Mouse (Mus musculus) heart, adult 2 months (tissue): Measurements from ENCODE around the gene Camta1. TPM values are rescaled to one million over a fixed set of nuclear protein-coding genes. Genes with fewer than 3 reads are reported as not detected.
"Not testable (repeated sequence)": the region's sequence is repeated elsewhere in the genome, so short reads cannot be mapped to it uniquely, and the experiment has no call there.

ENCODE experiments used
- DNase-seq, 2 experiments: peaks; one replicate each; pipeline ENCODE4 v3.0.0; 2021
- H3K27ac ChIP-seq: fragments of 200-600 bp; 2 replicates; pipeline ENCODE4 v1.8.1; 2022
- H3K27me3 ChIP-seq: fragments of 200-500 bp; 2 replicates; pipeline ENCODE4 v1.6.1; 2012; ENCODE audit warnings: mild to moderate bottlenecking, low read length, inconsistent platforms, mixed read lengths; ENCODE audit not compliant: control insufficient read depth, insufficient read depth
- H3K36me3 ChIP-seq: fragments of 200-500 bp; 2 replicates; pipeline ENCODE4 v1.6.1; 2012; ENCODE audit warnings: low read length, inconsistent platforms; ENCODE audit not compliant: control insufficient read depth, insufficient read depth
- H3K4me1 ChIP-seq: fragments of 200-500 bp; 2 replicates; pipeline ENCODE4 v1.6.1; 2011; ENCODE audit warnings: low read length; ENCODE audit not compliant: control insufficient read depth, insufficient read depth
- H3K4me3 ChIP-seq: fragments of 200-600 bp; 2 replicates; pipeline ENCODE4 v1.8.1; 2022
- H3K79me2 ChIP-seq: fragments of 200-500 bp; replicated peaks from 2 replicates; pipeline ENCODE4 v1.6.1; 2012; ENCODE audit warnings: mild to moderate bottlenecking, inconsistent platforms, low read length, moderate library complexity, mixed read lengths; ENCODE audit not compliant: control insufficient read depth, insufficient read depth
- H3K9ac ChIP-seq: fragments of 200-500 bp; 2 replicates; pipeline ENCODE4 v1.6.1; 2012; ENCODE audit warnings: low read depth, mild to moderate bottlenecking, control low read depth, inconsistent platforms, low read length, mixed read lengths
- CTCF ChIP-seq: fragments of 200-600 bp; IDR thresholded peaks from 2 replicates; pipeline ENCODE4 v1.8.1; 2022; ENCODE audit warnings: antibody characterized with exemption, mild to moderate bottlenecking, moderate library complexity
- EP300 ChIP-seq: fragments of 200-500 bp; IDR thresholded peaks from 2 replicates; pipeline ENCODE4 v1.6.1; 2011; ENCODE audit warnings: low read depth, low read length, control low read depth; ENCODE audit not compliant: insufficient read depth
- POLR2A ChIP-seq: fragments of 200-500 bp; IDR thresholded peaks from 2 replicates; pipeline ENCODE4 v1.6.1; 2011; ENCODE audit warnings: mild to moderate bottlenecking, low read depth, low read length, control low read depth; ENCODE audit not compliant: insufficient read depth
- WGBS: fragments of 180-500 bp; shearing (Covaris S2); methylation state at CpG from one replicate; pipeline ENCODE4 v1.1.7; 2018; 5-methylcytosine and 5-hydroxymethylcytosine counted together
- intact Hi-C: fragments of 180-260 bp; cut with DNase I; formaldehyde crosslinking; loops from one replicate; pipeline ENCODE4 v1.15.1; 2025
- polyA plus RNA-seq: library from polyadenylated mRNA; depleted of rRNA; stranded (reverse); fragments of >200 nt; gene quantifications from 2 replicates; pipeline ENCODE4 v1.2.3, GENCODE M21; 2012
- total RNA-seq, 2 experiments: library from RNA; stranded (reverse); gene quantifications; 2 replicates each; pipeline ENCODE4 v1.2.3; 2021

Camta1 gene
- total and polyA plus RNA-seq, 3 experiments: 39.4 to 234 (median 208) TPM

DNA sequence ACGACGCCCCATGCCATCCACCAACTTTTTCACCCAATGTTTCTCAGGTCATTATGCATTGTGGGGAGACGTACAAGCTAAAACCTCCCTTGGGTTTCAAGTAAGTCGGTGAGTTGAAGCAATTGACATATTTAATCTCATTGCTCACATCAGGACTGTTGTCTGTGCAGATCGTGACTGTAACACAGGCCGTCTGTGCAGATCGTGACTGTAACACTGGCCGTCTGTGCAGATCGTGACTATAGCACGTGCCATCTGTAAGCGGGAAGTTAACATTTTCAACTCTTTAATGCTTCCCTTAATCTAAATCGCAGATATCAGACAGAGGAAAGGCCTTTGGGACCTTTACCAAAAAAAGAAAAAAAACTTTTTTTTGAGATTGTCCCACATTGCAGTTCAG lies 947.9 kb downstream of the Camta1 start:
- no peak for DNase-seq
- H3K27ac ChIP-seq: peak overlapping the region; percentile 95
- peaks cover 11% of the 10 kb centered on the region for H3K4me1 ChIP-seq
- intact Hi-C loops: no loop called here
- H3K27me3 ChIP-seq: no peaks in the 10 kb centered on the region
- H3K9ac ChIP-seq: peak overlapping the region; percentile 82
- no peaks in the 10 kb centered on the region for H3K79me2 ChIP-seq
- no peak for TF ChIP-seq CTCF
- TF ChIP-seq EP300: no peak
- TF ChIP-seq POLR2A: no peak
- H3K4me3 ChIP-seq: peak overlapping the region; percentile 57
- WGBS: 12% methylated on average over 12 of the region's 12 CpGs
- no peaks in the 10 kb centered on the region for H3K36me3 ChIP-seq

DNA sequence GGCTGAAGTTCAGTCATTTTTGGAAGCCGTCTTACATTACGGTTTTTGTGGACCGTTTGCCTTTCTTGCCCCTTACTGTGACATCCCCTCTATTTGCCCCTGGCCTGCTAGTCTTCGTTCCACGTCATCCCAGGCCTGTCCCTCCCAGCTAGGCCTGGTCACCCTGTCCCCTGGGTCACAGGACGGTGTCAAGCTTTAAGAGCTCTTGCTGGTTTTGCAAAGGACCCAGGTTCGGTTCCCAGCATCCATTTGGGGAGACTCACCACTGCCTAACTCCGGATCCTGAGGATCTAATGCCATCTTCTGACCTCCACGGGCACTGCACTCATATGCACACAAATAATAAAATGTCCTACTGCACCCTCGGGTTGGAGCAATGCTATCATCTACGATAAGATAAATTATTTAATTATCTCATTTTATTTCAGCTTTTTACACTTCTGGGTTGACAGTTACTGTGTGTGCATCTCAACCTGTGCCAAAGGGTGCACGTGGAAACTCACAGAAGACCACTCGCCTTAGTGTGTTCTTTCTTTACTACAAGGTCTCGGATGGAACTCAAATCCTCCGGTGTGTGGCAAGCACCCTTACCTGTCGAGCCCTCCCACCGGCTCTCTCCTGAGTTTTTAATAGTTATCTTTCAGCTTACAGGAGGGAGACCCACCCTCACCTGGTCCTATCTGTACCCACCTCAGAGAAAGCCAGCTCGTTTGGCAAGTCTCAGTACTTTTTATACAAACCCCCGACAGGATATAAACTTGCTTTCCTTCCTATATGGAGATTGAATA lies 951.3 kb downstream of the Camta1 start:
- Histone ChIP-seq H3K27me3 (no peaks in the 10 kb centered on the region), H3K79me2 (no peaks in the 10 kb centered on the region), H3K4me1 (peaks cover 11% of the 10 kb centered on the region), H3K27ac (peak overlapping the region; percentile 60), H3K4me3 (peak overlapping the region; percentile 27), H3K36me3 (no peaks in the 10 kb centered on the region), H3K9ac (peak overlapping the region; percentile 39)
- 83% methylated on average over 19 of the region's 19 CpGs for WGBS
- no peak for TF ChIP-seq CTCF
- TF ChIP-seq EP300: no peak
- TF ChIP-seq POLR2A: no peak
- DNase-seq: no peak
- intact Hi-C loops: no loop called here

DNA sequence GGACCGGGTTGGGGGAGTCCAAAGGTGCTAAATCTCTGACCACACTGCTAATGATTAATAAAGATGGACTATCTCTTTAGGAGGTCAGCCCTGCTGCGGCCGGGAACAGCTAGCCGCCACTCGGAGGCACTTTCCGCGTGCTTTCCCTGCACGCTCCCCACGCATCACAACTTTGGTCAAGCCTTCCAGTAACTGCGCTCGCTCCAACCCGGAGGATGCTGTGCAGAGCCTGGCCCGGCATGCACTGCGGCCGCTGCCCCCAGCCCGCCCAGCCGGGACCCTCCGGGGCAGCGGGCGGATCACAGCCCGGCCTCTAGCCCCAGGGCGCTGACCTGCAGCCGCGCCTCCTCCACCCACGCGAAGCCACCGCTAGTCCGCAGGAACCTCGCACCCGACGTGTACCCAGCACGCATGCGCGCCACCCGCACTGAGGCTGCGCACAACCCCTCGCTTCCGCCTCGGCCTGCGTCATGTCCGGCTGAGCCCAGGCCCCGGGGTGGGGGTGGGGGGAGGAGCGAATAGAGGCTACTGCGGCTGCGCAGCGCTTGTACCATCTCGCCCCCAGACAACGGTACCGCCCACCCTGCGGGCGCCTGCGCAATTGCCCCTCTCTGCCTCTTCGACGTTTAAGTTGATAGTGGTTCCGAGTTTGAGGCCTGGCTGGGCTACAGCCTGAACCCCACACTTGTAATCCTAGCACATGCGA lies 952.1 kb downstream of the Camta1 start:
- TF ChIP-seq EP300: no peak
- peak; percentile 83 for TF ChIP-seq POLR2A
- peak; percentile 55 for TF ChIP-seq CTCF
- Histone ChIP-seq H3K4me1 (peaks cover 6% of the 10 kb centered on the region), H3K27ac (peak overlapping the region; percentile 85), H3K4me3 (peak overlapping the region; percentile 100), H3K36me3 (no peaks in the 10 kb centered on the region), H3K9ac (peak overlapping the region; percentile 78), H3K79me2 (no peaks in the 10 kb centered on the region), H3K27me3 (no peaks in the 10 kb centered on the region)
- DNase-seq: peak; percentile 99 to 100
- intact Hi-C loops: no loop called here
- WGBS: under 1% methylated on average over 56 of the region's 56 CpGs

DNA sequence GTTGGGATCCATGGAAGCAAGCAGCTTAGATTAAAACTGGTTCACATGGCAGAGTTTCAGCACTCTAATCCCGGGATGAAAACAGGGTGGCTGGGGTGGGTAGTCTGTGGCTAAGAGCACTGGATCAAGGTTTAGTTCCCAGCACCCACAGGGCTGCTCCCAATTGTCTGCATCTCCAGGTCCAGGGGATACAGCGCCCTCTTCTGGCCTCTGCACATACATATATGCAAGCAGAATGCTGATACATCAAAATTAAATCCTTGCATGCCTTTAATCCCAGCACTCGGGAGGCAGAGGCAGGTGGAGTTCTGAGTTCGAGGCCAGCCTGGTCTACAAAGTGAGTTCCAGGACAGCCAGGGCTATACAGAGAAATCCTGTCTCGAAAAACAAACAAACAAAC lies 953.2 kb downstream of the Camta1 start:
- intact Hi-C loops, H3K4me3 ChIP-seq, H3K9ac ChIP-seq, H3K4me1 ChIP-seq, H3K27me3 ChIP-seq, H3K36me3 ChIP-seq, DNase-seq, H3K27ac ChIP-seq, H3K79me2 ChIP-seq: not testable (repeated sequence)
- peak; percentile 39 for TF ChIP-seq CTCF
- WGBS: 74% methylated on average over 5 of the region's 5 CpGs

DNA sequence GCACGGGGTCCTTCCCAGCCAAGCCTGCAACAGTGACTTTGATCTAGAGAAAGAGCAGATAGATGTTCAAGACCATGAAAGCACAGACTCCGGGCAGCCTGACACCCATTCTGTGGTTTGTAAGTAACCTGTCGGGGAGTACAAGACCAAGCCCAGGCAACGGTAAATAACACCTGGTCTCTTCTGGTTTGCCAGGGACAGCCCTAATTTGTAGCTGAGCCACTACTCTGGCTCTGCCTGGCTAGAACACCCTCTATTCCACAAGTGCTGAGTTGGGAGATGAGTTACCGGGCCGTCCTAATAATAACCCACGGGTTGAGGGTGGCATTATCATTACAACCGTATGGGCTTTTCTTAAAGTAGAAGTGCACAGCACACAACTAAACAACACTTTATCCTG lies 954.6 kb downstream of the Camta1 start:
- Histone ChIP-seq H3K27ac (no peak overlapping the region), H3K4me1 (peaks cover 7% of the 10 kb centered on the region), H3K9ac (no peak overlapping the region), H3K27me3 (no peaks in the 10 kb centered on the region), H3K79me2 (no peaks in the 10 kb centered on the region), H3K36me3 (no peaks in the 10 kb centered on the region), H3K4me3 (no peak overlapping the region)
- DNase-seq: no peak
- 79% methylated on average over 8 of the region's 8 CpGs for WGBS
- intact Hi-C loops: no loop called here
- TF ChIP-seq EP300 (no peak), POLR2A (no peak), CTCF (no peak)

DNA sequence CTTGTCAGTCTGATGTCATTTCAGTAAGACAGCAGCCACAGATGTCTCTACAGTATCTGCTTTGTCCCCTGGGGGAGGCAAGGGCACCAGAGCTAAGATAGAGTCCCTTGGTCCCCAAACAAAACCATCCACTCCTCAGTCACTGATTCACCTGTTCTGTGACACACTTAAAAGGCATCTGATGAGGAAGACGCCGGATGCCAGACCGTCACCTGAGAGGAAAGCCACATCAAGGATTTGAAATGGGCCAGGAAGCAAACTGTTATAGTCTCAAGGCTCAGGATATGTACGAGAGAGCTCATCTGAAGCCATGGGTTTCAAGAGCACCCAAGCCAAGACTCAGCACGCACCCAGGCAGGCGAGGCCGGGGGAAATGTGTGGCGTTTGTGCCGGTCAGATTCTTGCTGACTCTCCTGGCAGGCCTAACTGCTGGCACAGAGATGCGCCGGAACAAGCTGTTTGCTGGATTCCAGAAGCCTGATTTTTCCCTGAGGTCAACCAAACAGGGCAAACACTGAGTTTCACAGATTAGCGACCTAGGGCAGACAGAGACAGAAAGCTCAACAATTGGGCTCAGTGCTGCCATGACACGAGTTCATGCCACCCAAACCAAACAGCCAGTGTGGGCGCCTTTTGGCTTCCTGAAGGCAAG lies 958.5 kb downstream of the Camta1 start:
- Histone ChIP-seq H3K36me3 (no peaks in the 10 kb centered on the region), H3K27me3 (no peaks in the 10 kb centered on the region), H3K9ac (no peak overlapping the region), H3K4me1 (peaks cover 4% of the 10 kb centered on the region), H3K27ac (peak overlapping the region; percentile 85), H3K4me3 (no peak overlapping the region), H3K79me2 (no peaks in the 10 kb centered on the region)
- intact Hi-C loops: no loop called here
- 83% methylated on average over 14 of the region's 14 CpGs for WGBS
- no peak for DNase-seq
- TF ChIP-seq CTCF (no peak), POLR2A (no peak), EP300 (no peak)
